Mouse (Mus musculus) myocyte (in vitro differentiated cells): Measurements from ENCODE around the gene Camk2b. TPM values are rescaled to one million over a fixed set of nuclear protein-coding genes. Genes with fewer than 3 reads are reported as not detected.

Experiments used
- H3K27me3 ChIP-seq: one replicate; pipeline ENCODE4 v1.6.1; 2011; ENCODE audit not compliant: control insufficient read depth, insufficient read depth, insufficient read length
- H3K36me3 ChIP-seq: one replicate; pipeline ENCODE4 v1.6.1; 2011; ENCODE audit not compliant: control insufficient read depth, insufficient read depth
- H3K4me2 ChIP-seq: one replicate; pipeline ENCODE4 v1.6.1; 2011; ENCODE audit warnings: low read depth, control low read depth
- H3K4me3 ChIP-seq: one replicate; pipeline ENCODE4 v1.5.1; 2011; ENCODE audit warnings: mild to moderate bottlenecking, control low read depth, moderate library complexity
- H3K79me2 ChIP-seq: one replicate; pipeline ENCODE4 v1.6.1; 2011; ENCODE audit not compliant: control insufficient read depth, insufficient read depth
- H3ac ChIP-seq: one replicate; pipeline ENCODE4 v1.6.1; 2011; ENCODE audit not compliant: control insufficient read depth, insufficient read length
- CEBPB ChIP-seq: IDR thresholded peaks from 2 replicates; pipeline ENCODE4 v1.6.1; 2011; ENCODE audit warnings: mild to moderate bottlenecking, moderate library complexity; ENCODE audit not compliant: poor library complexity, insufficient read depth, severe bottlenecking
- E2F4 ChIP-seq: IDR thresholded peaks from one replicate; pipeline ENCODE4 v1.6.1; 2011; ENCODE audit warnings: mild to moderate bottlenecking, control low read depth, moderate library complexity; ENCODE audit not compliant: insufficient read depth
- MAX ChIP-seq: IDR thresholded peaks from one replicate; pipeline ENCODE4 v1.6.1; 2011; ENCODE audit warnings: low read depth, mild to moderate bottlenecking, control low read depth
- MYOD1 ChIP-seq, 3 experiments: IDR thresholded peaks; one replicate each; pipeline ENCODE4 v1.6.1; 2011; ENCODE audit warnings: control low read depth in 2 of 3, low read depth in 2 of 3, mild to moderate bottlenecking in 2 of 3, moderate library complexity in 1 of 3; ENCODE audit not compliant: insufficient read length in 2 of 3, control insufficient read depth in 1 of 3
- MYOG ChIP-seq, 3 experiments: IDR thresholded peaks; one replicate each; pipeline ENCODE4 v1.6.1; 2011; ENCODE audit warnings: control low read depth in 2 of 3, low read depth in 2 of 3, mild to moderate bottlenecking in 2 of 3; ENCODE audit not compliant: insufficient read length in 2 of 3, control insufficient read depth in 1 of 3, insufficient read depth in 1 of 3
- POLR2A ChIP-seq: IDR thresholded peaks from one replicate; pipeline ENCODE4 v1.6.1; 2011; ENCODE audit warnings: low read depth, mild to moderate bottlenecking, control low read depth, moderate library complexity; ENCODE audit not compliant: insufficient read length
- POLR2AphosphoS2 ChIP-seq: IDR thresholded peaks from one replicate; pipeline ENCODE4 v1.6.1; 2011; ENCODE audit warnings: low read depth, control low read depth; ENCODE audit not compliant: insufficient read length
- REST ChIP-seq: IDR thresholded peaks from one replicate; pipeline ENCODE4 v1.6.1; 2011; ENCODE audit warnings: mild to moderate bottlenecking, control low read depth, moderate library complexity; ENCODE audit not compliant: insufficient read depth, insufficient read length
- SRF ChIP-seq: IDR thresholded peaks from one replicate; pipeline ENCODE4 v1.6.1; 2011; ENCODE audit warnings: low read depth; ENCODE audit not compliant: control insufficient read depth, insufficient read length
- TCF12 ChIP-seq: IDR thresholded peaks from one replicate; pipeline ENCODE4 v1.6.1; 2011; ENCODE audit warnings: mild to moderate bottlenecking, control low read depth; ENCODE audit not compliant: poor library complexity, insufficient read depth, severe bottlenecking
- TCF3 ChIP-seq: IDR thresholded peaks from one replicate; pipeline ENCODE4 v1.6.1; 2011; ENCODE audit warnings: low read depth, control low read depth; ENCODE audit not compliant: insufficient read length
- USF1 ChIP-seq: IDR thresholded peaks from one replicate; pipeline ENCODE4 v1.6.1; 2011; ENCODE audit warnings: low read depth, mild to moderate bottlenecking, control low read depth, moderate library complexity
- polyA plus RNA-seq: library from polyadenylated mRNA; unstranded; fragments of >200 nt; fragmentation: generic; extraction: Trizol; gene quantifications from one replicate; pipeline ENCODE4 v1.2.1, GENCODE M21; 2012; ENCODE audit warnings: missing spikeins

Camk2b gene
- polyA plus RNA-seq, 1 experiment, result 1.5 TPM

- H3K36me3 ChIP-seq, result no peaks in the 10 kb centered on the region
- TF ChIP-seq TCF12 (no peak), REST (no peak), POLR2A (no peak), MYOD1 (IDR thresholded peaks at IDR 0.05; ENCODE audit: control insufficient read depth in 1 of 3, insufficient read length in 2 of 3, low read depth in 2 of 3) (no peak), POLR2AphosphoS2 (no peak), MYOG (IDR thresholded peaks at IDR 0.05; ENCODE audit: control insufficient read depth in 1 of 3, insufficient read depth in 1 of 3, insufficient read length in 2 of 3, low read depth in 2 of 3) (no peak), CEBPB (no peak), SRF (no peak), TCF3 (no peak)
- H3K4me3 ChIP-seq, result no peak overlapping the region
- H3ac ChIP-seq, result no peak overlapping the region
- H3K79me2 ChIP-seq, result peaks cover 19% of the 10 kb centered on the region
- peaks cover 7% of the 10 kb centered on the region for H3K27me3 ChIP-seq
- no peak overlapping the region for H3K4me2 ChIP-seq
These were observed 113.7 kb downstream of the Camk2b start for GRCm38 (mm10) chr11:5952501-5952900.

GRCm38 (mm10) chr11:5949586-5950352 is 116.4 kb downstream of the Camk2b start, which contains the start of gene Gck:
Gene Gck (minus strand): TSS chr11:5950081.
- Histone ChIP-seq H3ac (no peak within 1 kb of the TSS), H3K27me3 (peaks cover 7% of the 10 kb centered on the region), H3K79me2 (no peaks in the 10 kb centered on the region), H3K4me3 (no peak within 1 kb of the TSS), H3K4me2 (no peak within 1 kb of the TSS), H3K36me3 (no peaks in the 10 kb centered on the region)
- TF ChIP-seq POLR2A (no peak), CEBPB (no peak), SRF (no peak), MYOG (IDR thresholded peaks at IDR 0.05; ENCODE audit: control insufficient read depth in 1 of 3, insufficient read depth in 1 of 3, insufficient read length in 2 of 3, low read depth in 2 of 3) (no peak), MYOD1 (IDR thresholded peaks at IDR 0.05; ENCODE audit: control insufficient read depth in 1 of 3, insufficient read length in 2 of 3, low read depth in 2 of 3) (no peak), USF1 (no peak), E2F4 (no peak), TCF3 (no peak), REST (no peak), POLR2AphosphoS2 (no peak), MAX (no peak)

- H3K27me3 ChIP-seq, result peaks cover 7% of the 10 kb centered on the region
- no peak overlapping the region for H3ac ChIP-seq
- H3K36me3 ChIP-seq, result no peaks in the 10 kb centered on the region
- no peak overlapping the region for H3K4me3 ChIP-seq
- TF ChIP-seq CEBPB (no peak), POLR2A (no peak), E2F4 (no peak), MYOG (IDR thresholded peaks at IDR 0.05; ENCODE audit: control insufficient read depth in 1 of 3, insufficient read depth in 1 of 3, insufficient read length in 2 of 3, low read depth in 2 of 3) (no peak), MAX (no peak), POLR2AphosphoS2 (no peak), REST (no peak), SRF (no peak), TCF12 (no peak), MYOD1 (IDR thresholded peaks at IDR 0.05; ENCODE audit: control insufficient read depth in 1 of 3, insufficient read length in 2 of 3, low read depth in 2 of 3) (no peak), TCF3 (no peak), USF1 (no peak)
- H3K4me2 ChIP-seq, result no peak overlapping the region
- no peaks in the 10 kb centered on the region for H3K79me2 ChIP-seq
These were observed 117.5 kb downstream of the Camk2b start for GRCm38 (mm10) chr11:5948546-5949250.

- H3ac ChIP-seq, result no peak overlapping the region
- H3K36me3 ChIP-seq, result no peaks in the 10 kb centered on the region
- TF ChIP-seq E2F4 (no peak), MAX (no peak), MYOD1 (IDR thresholded peaks at IDR 0.05; ENCODE audit: control insufficient read depth in 1 of 3, insufficient read length in 2 of 3, low read depth in 2 of 3) (no peak), REST (no peak), TCF12 (no peak), MYOG (IDR thresholded peaks at IDR 0.05; ENCODE audit: control insufficient read depth in 1 of 3, insufficient read depth in 1 of 3, insufficient read length in 2 of 3, low read depth in 2 of 3) (no peak), SRF (no peak), TCF3 (no peak), POLR2AphosphoS2 (no peak), POLR2A (no peak)
- no peak overlapping the region for H3K4me3 ChIP-seq
- H3K27me3 ChIP-seq, result peaks cover 7% of the 10 kb centered on the region
- H3K4me2 ChIP-seq, result no peak overlapping the region
- no peaks in the 10 kb centered on the region for H3K79me2 ChIP-seq
These were observed 118.4 kb downstream of the Camk2b start for GRCm38 (mm10) chr11:5947796-5948195.
